10 mouse cellular contexts compared by ENCODE assay signal in the genomic region with DNA sequence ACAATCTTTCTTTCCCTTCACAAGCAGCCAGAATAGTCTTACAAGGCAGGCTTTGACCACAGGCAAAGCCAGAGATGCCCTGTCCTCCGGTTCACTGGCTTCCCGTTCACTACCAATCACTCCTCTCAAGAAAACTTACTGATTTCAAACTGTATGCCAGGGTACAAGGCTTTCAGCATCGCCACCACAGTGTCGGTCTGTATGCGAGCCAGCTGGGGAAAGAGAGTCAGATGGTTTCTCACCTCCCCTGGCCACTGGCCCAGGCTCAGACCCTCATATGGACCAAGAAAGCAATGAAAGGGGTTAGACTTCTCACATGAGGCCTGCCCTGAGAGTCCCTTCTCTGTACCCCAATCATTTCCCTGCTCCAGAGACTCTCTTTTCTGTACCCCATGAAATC. TPM values are rescaled to one million over a fixed set of nuclear protein-coding genes. Genes with fewer than 3 reads are reported as not detected.
A peak's percentile ranks its signal among the peaks of the same experiment; 100 is the strongest.
DNase-seq lines count a peak whose midpoint lies in the region; ATAC-seq and TF ChIP-seq lines count a peak whose summit lies in the region.
"Had no signal": no experiment of that assay in that cellular context is flagged by ENCODE, and none has a peak within 500 bp of the region (broad histone marks: within the 10 kb centered on the region; RNA-seq: fewer than 3 reads in every experiment).

No protein-coding gene starts in this region.

- H3K9me3 ChIP-seq in heart, embryonic 13.5 days, result no peaks in the 10 kb centered on the region
- H3K9me3 ChIP-seq in megakaryocyte, embryonic 14.5 days, result no peaks in the 10 kb centered on the region
- no peaks in the 10 kb centered on the region for H3K9me3 ChIP-seq in embryonic facial prominence, embryonic 11.5 days (replicated peaks; ENCODE audit: control insufficient read depth, low read length)
- H3K9me3 ChIP-seq in liver, embryonic 14.5 days (ENCODE audit: control insufficient read depth, low read length), result no peaks in the 10 kb centered on the region

- peak overlapping the region; percentile 81 for H3K4me2 ChIP-seq in heart, embryonic 13.5 days
- no peak overlapping the region for H3K4me2 ChIP-seq in embryonic facial prominence, embryonic 11.5 days (ENCODE audit: low read depth, low read length)
- H3K4me2 ChIP-seq in liver, embryonic 14.5 days (ENCODE audit: low read depth), result peak overlapping the region; percentile 98

- ATAC-seq in heart, embryonic 13.5 days (ENCODE audit: extremely low read depth, insufficient number of reproducible peaks, low FRiP score, low TSS enrichment), result no peak
- ATAC-seq in megakaryocyte, adult 5-6 weeks (ENCODE audit: poor library complexity, severe bottlenecking), result no peak
- ATAC-seq in embryonic facial prominence, embryonic 11.5 days (replicated peaks; ENCODE audit: insufficient number of reproducible peaks, low FRiP score, low TSS enrichment, low read depth), result no peak
- ATAC-seq in liver, embryonic 14.5 days (ENCODE audit: insufficient read depth), result no peak
- ATAC-seq: CD4-positive, CD25-positive, alpha-beta regulatory T cell, adult 4 months; intestine, postnatal 0 days had no signal

- no peak for TF ChIP-seq CTCF in liver, embryonic 14.5 days (IDR thresholded peaks at IDR 0.05; ENCODE audit: low read depth)

- peak overlapping the region; percentile 100 for H3K27ac ChIP-seq in heart, embryonic 13.5 days (replicated peaks)
- H3K27ac ChIP-seq in embryonic facial prominence, embryonic 11.5 days (replicated peaks; ENCODE audit: low read depth, low read length), result no peak overlapping the region
- peak overlapping the region; percentile 100 for H3K27ac ChIP-seq in liver, embryonic 14.5 days

- H3K4me3 ChIP-seq in heart, embryonic 13.5 days, result peak overlapping the region; percentile 87
- H3K4me3 ChIP-seq in megakaryocyte, embryonic 14.5 days (replicated peaks), result peak overlapping the region; percentile 69
- H3K4me3 ChIP-seq in embryonic facial prominence, embryonic 11.5 days (ENCODE audit: low read depth, low read length), result peak overlapping the region; percentile 14; the same call in 1 of the 2 replicates
- peak overlapping the region; percentile 95 to 98 for H3K4me3 ChIP-seq in liver, embryonic 14.5 days (ENCODE audit: insufficient read depth in 1 of 2, low read depth in 2 of 2, low read length in 2 of 2)

- H3K4me1 ChIP-seq in heart, embryonic 13.5 days, result peaks cover 43% of the 10 kb centered on the region
- H3K4me1 ChIP-seq in megakaryocyte, embryonic 14.5 days, result peaks cover 67% of the 10 kb centered on the region
- peaks cover 5% of the 10 kb centered on the region for H3K4me1 ChIP-seq in embryonic facial prominence, embryonic 11.5 days (ENCODE audit: control insufficient read depth, insufficient read depth, low read length)
- H3K4me1 ChIP-seq in liver, embryonic 14.5 days (replicated peaks; ENCODE audit: control insufficient read depth in 2 of 2, insufficient read depth in 2 of 2, low read length in 1 of 2), result peaks cover 12 to 18% of the 10 kb centered on the region in 2 experiments

- WGBS in heart, embryonic 13.5 days, result 68% methylated on average over 5 of the region's 5 CpGs
- WGBS in embryonic facial prominence, embryonic 11.5 days, result 95% methylated on average over 5 of the region's 5 CpGs
- WGBS in liver, embryonic 14.5 days (ENCODE audit: insufficient replicate concordance), result 33% methylated on average over 5 of the region's 5 CpGs

- H3K27me3 ChIP-seq in heart, embryonic 13.5 days (replicated peaks), result no peaks in the 10 kb centered on the region
- H3K27me3 ChIP-seq in megakaryocyte, embryonic 14.5 days (replicated peaks), result no peaks in the 10 kb centered on the region
- H3K27me3 ChIP-seq in embryonic facial prominence, embryonic 11.5 days (ENCODE audit: control insufficient read depth, insufficient read depth, low read length), result no peaks in the 10 kb centered on the region
- no peaks in the 10 kb centered on the region for H3K27me3 ChIP-seq in liver, embryonic 14.5 days (ENCODE audit: control insufficient read depth, insufficient read depth, low read length)

- no peak for DNase-seq in heart, adult 8-10 months (ENCODE audit: low spot score)
- no peak for DNase-seq in embryonic facial prominence, embryonic 11.5 days (ENCODE audit: low spot score)
- no peak for DNase-seq in liver, embryonic 14.5 days (ENCODE audit: low read depth in 3 of 3, low spot score in 3 of 3)
- no peak for DNase-seq in adrenal gland, adult 18-20 months (ENCODE audit: low spot score in 2 of 2)
- DNase-seq: cerebellum, adult 9-11 months had no signal

- TF ChIP-seq EP300 in liver, embryonic 14.5 days (IDR thresholded peaks at IDR 0.05; ENCODE audit: low read depth), result no peak

- H3K9ac ChIP-seq in heart, embryonic 13.5 days, result peak overlapping the region; percentile 95
- H3K9ac ChIP-seq in embryonic facial prominence, embryonic 11.5 days (replicated peaks; ENCODE audit: low read length), result peak overlapping the region; percentile 4; the same call in 1 of the 2 replicates
- peak overlapping the region; percentile 96 for H3K9ac ChIP-seq in liver, embryonic 14.5 days (replicated peaks)

- H3K36me3 ChIP-seq in heart, embryonic 13.5 days, result peaks cover 56% of the 10 kb centered on the region
- H3K36me3 ChIP-seq in megakaryocyte, embryonic 14.5 days (replicated peaks; ENCODE audit: low read length), result peaks cover 68% of the 10 kb centered on the region
- peaks cover 3% of the 10 kb centered on the region; the same call in 1 of the 2 replicates for H3K36me3 ChIP-seq in embryonic facial prominence, embryonic 11.5 days (replicated peaks; ENCODE audit: control insufficient read depth, insufficient read depth, low read depth, low read length)
- peaks cover 55% of the 10 kb centered on the region for H3K36me3 ChIP-seq in liver, embryonic 14.5 days (replicated peaks; ENCODE audit: control insufficient read depth, insufficient read depth, low read depth)

RNA-seq across cellular contexts. Expression of gene Hmbs, which starts 2.5 kb away (rescaled TPM):
- polyA plus RNA-seq in heart, embryonic 13.5 days (2015; fragmentation: Nextera tagmentation; extraction: Ambion mirVana), result 135 and 149 TPM in 2 replicates
- total RNA-seq in heart, adult 8-10 months (2022), result 10 to 100 TPM; 42.1 to 48.8 (median 45.4) TPM
- polyA plus RNA-seq in megakaryocyte, embryonic 14.5 days (2012; ENCODE audit: insufficient read depth, low replicate concordance), result 51.1 and 76.9 TPM in 2 replicates
- total RNA-seq in megakaryocyte, adult 5-6 weeks (2015), result 63.1 and 83.4 TPM in 2 replicates
- 31.2 and 41.1 TPM in 2 replicates for total RNA-seq in megakaryocyte, adult 5-6 weeks (2017)
- polyA plus RNA-seq in embryonic facial prominence, embryonic 11.5 days (2014; fragmentation: Nextera tagmentation; extraction: Ambion mirVana), result 152 and 161 TPM in 2 replicates
- 837 and 876 TPM in 2 replicates for polyA plus RNA-seq in liver, embryonic 14.5 days (2012; rRNA removed)
- polyA plus RNA-seq in liver, embryonic 14.5 days (2014; fragmentation: Nextera tagmentation; extraction: Ambion mirVana), result 1,376 and 1,452 TPM in 2 replicates
- total RNA-seq in adrenal gland, adult 18-20 months (2021), result 10 to 100 TPM; 52.3 to 87.5 TPM

RNA-seq across cellular contexts. Expression of gene H2afx, which starts 7.0 kb away (rescaled TPM):
- polyA plus RNA-seq in heart, embryonic 13.5 days (2015; fragmentation: Nextera tagmentation; extraction: Ambion mirVana), result 196 and 199 TPM in 2 replicates
- total RNA-seq in heart, adult 8-10 months (2022), result 10 to 100 TPM; 10.5 to 12.3 (median 11.4) TPM
- polyA plus RNA-seq in megakaryocyte, embryonic 14.5 days (2012; ENCODE audit: insufficient read depth, low replicate concordance), result 416 and 1,650 TPM in 2 replicates
- 136 and 144 TPM in 2 replicates for total RNA-seq in megakaryocyte, adult 5-6 weeks (2015)
- 239 and 262 TPM in 2 replicates for total RNA-seq in megakaryocyte, adult 5-6 weeks (2017)
- 412 and 427 TPM in 2 replicates for polyA plus RNA-seq in embryonic facial prominence, embryonic 11.5 days (2014; fragmentation: Nextera tagmentation; extraction: Ambion mirVana)
- 177 and 217 TPM in 2 replicates for polyA plus RNA-seq in liver, embryonic 14.5 days (2012; rRNA removed)
- 168 and 190 TPM in 2 replicates for polyA plus RNA-seq in liver, embryonic 14.5 days (2014; fragmentation: Nextera tagmentation; extraction: Ambion mirVana)
- 10 to 100 TPM; 26.8 to 34.4 TPM for total RNA-seq in adrenal gland, adult 18-20 months (2021)

RNA-seq across cellular contexts. Expression of gene Dpagt1, which starts 15.7 kb away (rescaled TPM):
- 33.4 and 34.4 TPM in 2 replicates for polyA plus RNA-seq in heart, embryonic 13.5 days (2015; fragmentation: Nextera tagmentation; extraction: Ambion mirVana)
- total RNA-seq in heart, adult 8-10 months (2022), result 10 to 100 TPM; 19.4 to 23.5 (median 20.5) TPM
- 7.1 and 9.5 TPM in 2 replicates for polyA plus RNA-seq in megakaryocyte, embryonic 14.5 days (2012; ENCODE audit: insufficient read depth, low replicate concordance)
- total RNA-seq in megakaryocyte, adult 5-6 weeks (2015), result 37.7 and 39.4 TPM in 2 replicates
- total RNA-seq in megakaryocyte, adult 5-6 weeks (2017), result 15.2 and 17.4 TPM in 2 replicates
- polyA plus RNA-seq in embryonic facial prominence, embryonic 11.5 days (2014; fragmentation: Nextera tagmentation; extraction: Ambion mirVana), result 51.3 and 60.6 TPM in 2 replicates
- 16.4 and 19.5 TPM in 2 replicates for polyA plus RNA-seq in liver, embryonic 14.5 days (2012; rRNA removed)
- polyA plus RNA-seq in liver, embryonic 14.5 days (2014; fragmentation: Nextera tagmentation; extraction: Ambion mirVana), result 18.8 and 20.2 TPM in 2 replicates
- 10 to 100 TPM; 21.7 to 30.9 TPM for total RNA-seq in adrenal gland, adult 18-20 months (2021)

RNA-seq across cellular contexts. Expression of gene Vps11, which starts 20.0 kb away (rescaled TPM):
- 20.0 and 21.1 TPM in 2 replicates for polyA plus RNA-seq in heart, embryonic 13.5 days (2015; fragmentation: Nextera tagmentation; extraction: Ambion mirVana)
- total RNA-seq in heart, adult 8-10 months (2022), result 10 to 100 TPM; 15.3 to 20.2 (median 16.5) TPM
- polyA plus RNA-seq in megakaryocyte, embryonic 14.5 days (2012; ENCODE audit: insufficient read depth, low replicate concordance), result 5.8 and 8.3 TPM in 2 replicates
- 19.2 and 19.4 TPM in 2 replicates for total RNA-seq in megakaryocyte, adult 5-6 weeks (2015)
- total RNA-seq in megakaryocyte, adult 5-6 weeks (2017), result 22.7 and 26.8 TPM in 2 replicates
- 27.3 and 27.6 TPM in 2 replicates for polyA plus RNA-seq in embryonic facial prominence, embryonic 11.5 days (2014; fragmentation: Nextera tagmentation; extraction: Ambion mirVana)
- polyA plus RNA-seq in liver, embryonic 14.5 days (2012; rRNA removed), result 9.4 and 9.7 TPM in 2 replicates
- 11.5 and 12.0 TPM in 2 replicates for polyA plus RNA-seq in liver, embryonic 14.5 days (2014; fragmentation: Nextera tagmentation; extraction: Ambion mirVana)
- total RNA-seq in adrenal gland, adult 18-20 months (2021), result 10 to 100 TPM; 52.5 to 70.4 TPM

RNA-seq across cellular contexts. Expression of gene C2cd2l, which starts 21.4 kb away (rescaled TPM):
- polyA plus RNA-seq in heart, embryonic 13.5 days (2015; fragmentation: Nextera tagmentation; extraction: Ambion mirVana), result 7.1 TPM in 2 replicates
- total RNA-seq in heart, adult 8-10 months (2022), result 10 to 100 TPM; 12.7 to 19.2 (median 14.1) TPM
- 44.6 and 94.5 TPM in 2 replicates for polyA plus RNA-seq in megakaryocyte, embryonic 14.5 days (2012; ENCODE audit: insufficient read depth, low replicate concordance)
- 12.0 and 16.4 TPM in 2 replicates for total RNA-seq in megakaryocyte, adult 5-6 weeks (2015)
- total RNA-seq in megakaryocyte, adult 5-6 weeks (2017), result 11.0 and 13.4 TPM in 2 replicates
- polyA plus RNA-seq in embryonic facial prominence, embryonic 11.5 days (2014; fragmentation: Nextera tagmentation; extraction: Ambion mirVana), result 5.8 and 7.5 TPM in 2 replicates
- polyA plus RNA-seq in liver, embryonic 14.5 days (2012; rRNA removed), result 13.0 and 17.3 TPM in 2 replicates
- polyA plus RNA-seq in liver, embryonic 14.5 days (2014; fragmentation: Nextera tagmentation; extraction: Ambion mirVana), result 7.4 and 8.9 TPM in 2 replicates
- total RNA-seq in adrenal gland, adult 18-20 months (2021), result 10 to 100 TPM; 35.2 to 41.7 TPM

Comparison
In these comparisons a context has a peak if more than half of its experiments do, and no peak if none do; other contexts are left out.
1. H3K4me3 ChIP-seq: peak in every context shown above with its lines; median percentile 96 in liver, embryonic 14.5 days; 87 in heart, embryonic 13.5 days; 69 in megakaryocyte, embryonic 14.5 days; 14 in embryonic facial prominence, embryonic 11.5 days.
2. H3K9ac ChIP-seq: peak in every context shown above with its lines; median percentile 96 in liver, embryonic 14.5 days; 95 in heart, embryonic 13.5 days; 4 in embryonic facial prominence, embryonic 11.5 days.